Mouse (Mus musculus) ES-E14 (cell line): ENCODE data around the gene Lnx1.

Source experiments
- CHD2 ChIP-seq: IDR thresholded peaks from 2 replicates; pipeline ENCODE4 v1.6.1; 2014; ENCODE audit warnings: mild to moderate bottlenecking, low read depth, low read length, inconsistent platforms
- ZNF384 ChIP-seq: IDR thresholded peaks from 2 replicates; pipeline ENCODE4 v1.6.1; 2012; ENCODE audit warnings: low read depth, low read length, inconsistent platforms

GRCm38 (mm10) chr5:74747476-74747875 lies 44.8 kb upstream of the Lnx1 start:
- no peak for TF ChIP-seq ZNF384
- no peak for TF ChIP-seq CHD2
